10 mouse cellular contexts compared by ENCODE assay signal in genomic region chr6:30432461-30433192, GRCm38 (mm10). TPM values are rescaled to one million over a fixed set of nuclear protein-coding genes. Genes with fewer than 3 reads are reported as not detected.
DNase-seq lines count a peak whose midpoint lies in the region; ATAC-seq and TF ChIP-seq lines count a peak whose summit lies in the region.
"Had no signal": no experiment of that assay in that cellular context is flagged by ENCODE, and none has a peak within 500 bp of the region (broad histone marks: within the 10 kb centered on the region; RNA-seq: fewer than 3 reads in every experiment).

No protein-coding gene starts in this region.

- H3K4me1 ChIP-seq in heart, embryonic 14.5 days (ENCODE audit: control insufficient read depth in 2 of 2, insufficient read depth in 2 of 2, low read length in 2 of 2) = peaks cover 2 to 23% of the 10 kb centered on the region in 2 experiments; a peak in 3 of 4 replicates
- H3K4me1 ChIP-seq in neural tube, embryonic 11.5 days (ENCODE audit: control insufficient read depth, insufficient read depth, low read length) = no peaks in the 10 kb centered on the region
- peaks cover 4% of the 10 kb centered on the region; the same call in 1 of the 2 replicates for H3K4me1 ChIP-seq in embryonic facial prominence, embryonic 14.5 days (ENCODE audit: control insufficient read depth, insufficient read depth, low read length)

- H3K4me2 ChIP-seq in heart, embryonic 14.5 days (ENCODE audit: low read length) = no peak overlapping the region
- H3K4me2 ChIP-seq in neural tube, embryonic 11.5 days (ENCODE audit: low read depth) = no peak overlapping the region
- H3K4me2 ChIP-seq in embryonic facial prominence, embryonic 14.5 days (ENCODE audit: low read depth, low read length) = no peak overlapping the region

- 0 out of 2 replicates have a peak, but pooled peaks cover 5% of the 10 kb centered on the region for H3K36me3 ChIP-seq in heart, embryonic 14.5 days (ENCODE audit: control insufficient read depth, insufficient read depth, low read length)
- no peaks in the 10 kb centered on the region for H3K36me3 ChIP-seq in neural tube, embryonic 11.5 days (ENCODE audit: control insufficient read depth, insufficient read depth, low read length)
- peaks cover 6% of the 10 kb centered on the region; the same call in 1 of the 2 replicates for H3K36me3 ChIP-seq in embryonic facial prominence, embryonic 14.5 days (ENCODE audit: control insufficient read depth, insufficient read depth, low read length)

- no peak overlapping the region for H3K4me3 ChIP-seq in heart, embryonic 14.5 days (ENCODE audit: control insufficient read depth in 1 of 2, insufficient read depth in 1 of 2, low read depth in 1 of 2, low read length in 2 of 2)
- no peak overlapping the region for H3K4me3 ChIP-seq in neural tube, embryonic 11.5 days (ENCODE audit: low read depth, low read length)
- no peak overlapping the region for H3K4me3 ChIP-seq in embryonic facial prominence, embryonic 14.5 days (ENCODE audit: low read depth, low read length)
- no peak overlapping the region for H3K4me3 ChIP-seq in left cerebral cortex, adult 2 months

- no peaks in the 10 kb centered on the region for H3K27me3 ChIP-seq in heart, embryonic 14.5 days (ENCODE audit: control insufficient read depth, insufficient read depth, low read length)
- no peaks in the 10 kb centered on the region for H3K27me3 ChIP-seq in neural tube, embryonic 11.5 days (ENCODE audit: control insufficient read depth, insufficient read depth, low read length)
- no peaks in the 10 kb centered on the region for H3K27me3 ChIP-seq in embryonic facial prominence, embryonic 14.5 days (replicated peaks; ENCODE audit: control insufficient read depth, insufficient read depth, low read length)

- intact Hi-C loops in heart, postnatal 10 days (cut with DNase I) = no loop called here
- intact Hi-C loops in left cerebral cortex, adult 2 months (cut with DNase I) = no loop called here

- DNase-seq in heart, postnatal 10 days = no peak
- no peak for DNase-seq in neural tube, embryonic 11.5 days (ENCODE audit: low spot score)
- no peak for DNase-seq in neural tube, embryonic 10.5 days (ENCODE audit: extremely low spot score, low spot score)
- peak; percentile 49 for DNase-seq in embryonic facial prominence, embryonic 14.5 days (ENCODE audit: low spot score)
- no peak for DNase-seq in urinary bladder, adult 2 months (ENCODE audit: low spot score)
- DNase-seq in left cerebral cortex, adult 2 months (ENCODE audit: extremely low spot score in 1 of 2, low spot score in 2 of 2) = no peak
- DNase-seq: gastrocnemius, postnatal 10 days had no signal

- no peak for TF ChIP-seq CTCF in left cerebral cortex, adult 2 months (IDR thresholded peaks at IDR 0.05)

- H3K9me3 ChIP-seq in heart, embryonic 14.5 days (ENCODE audit: control insufficient read depth, low read length) = no peaks in the 10 kb centered on the region
- H3K9me3 ChIP-seq in neural tube, embryonic 11.5 days (ENCODE audit: control insufficient read depth, low read length) = no peaks in the 10 kb centered on the region
- H3K9me3 ChIP-seq in embryonic facial prominence, embryonic 14.5 days (ENCODE audit: control insufficient read depth, low read length) = no peaks in the 10 kb centered on the region

- peak overlapping the region; percentile 46 to 69 for H3K27ac ChIP-seq in heart, embryonic 14.5 days (replicated peaks in 1 of 2; ENCODE audit: control insufficient read depth in 1 of 2, insufficient read depth in 1 of 2, low read depth in 2 of 2, low read length in 2 of 2)
- 0 out of 2 replicates have a peak overlapping the region, but pooled peaks have one; percentile 34 for H3K27ac ChIP-seq in neural tube, embryonic 11.5 days (ENCODE audit: low read depth, low read length)
- peak overlapping the region; percentile 68 for H3K27ac ChIP-seq in embryonic facial prominence, embryonic 14.5 days (replicated peaks; ENCODE audit: low read depth, low read length)
- no peak overlapping the region for H3K27ac ChIP-seq in left cerebral cortex, adult 2 months
- H3K27ac ChIP-seq: hindbrain, postnatal 0 days; macrophage had no signal

- WGBS in heart, embryonic 14.5 days = 39% methylated on average over 3 of the region's 3 CpGs
- WGBS in neural tube, embryonic 11.5 days = 69% methylated on average over 3 of the region's 3 CpGs
- WGBS in embryonic facial prominence, embryonic 14.5 days = 43% methylated on average over 3 of the region's 3 CpGs

- no peak overlapping the region for H3K9ac ChIP-seq in heart, embryonic 14.5 days (ENCODE audit: low read length)
- no peak overlapping the region for H3K9ac ChIP-seq in neural tube, embryonic 11.5 days (ENCODE audit: low read length)
- no peak overlapping the region for H3K9ac ChIP-seq in embryonic facial prominence, embryonic 14.5 days (ENCODE audit: low read depth, low read length)

- no peak for ATAC-seq in heart, embryonic 14.5 days (ENCODE audit: insufficient number of reproducible peaks, insufficient read depth, low FRiP score, low read depth)
- ATAC-seq in neural tube, embryonic 11.5 days (ENCODE audit: insufficient read depth, low FRiP score, low TSS enrichment) = no peak
- ATAC-seq in embryonic facial prominence, embryonic 14.5 days (ENCODE audit: low read depth) = no peak
- ATAC-seq: hindbrain, postnatal 0 days had no signal

RNA-seq across cellular contexts. Expression of gene Klhdc10, which starts 31.0 kb away (rescaled TPM):
- 22.5 and 24.5 TPM in 2 replicates for polyA plus RNA-seq in heart, embryonic 14.5 days (2014; fragmentation: Nextera tagmentation; extraction: Ambion mirVana)
- total RNA-seq in heart, postnatal 10 days (2021) = 10 to 100 TPM; 68.3 to 70.4 TPM
- 33.9 and 38.8 TPM in 2 replicates for polyA plus RNA-seq in neural tube, embryonic 11.5 days (2014; fragmentation: Nextera tagmentation; extraction: Ambion mirVana)
- 43.7 and 44.7 TPM in 2 replicates for polyA plus RNA-seq in embryonic facial prominence, embryonic 14.5 days (2014; fragmentation: Nextera tagmentation; extraction: Ambion mirVana)
- polyA plus RNA-seq in urinary bladder, adult 2 months (2012; rRNA removed) = 22.8 and 23.3 TPM in 2 replicates
- total RNA-seq in left cerebral cortex, adult 2 months (2021) = 10 to 100 TPM; 87.2 to 91.9 TPM

RNA-seq across cellular contexts. Expression of gene Zc3hc1, which starts 41.8 kb away (rescaled TPM):
- polyA plus RNA-seq in heart, embryonic 14.5 days (2014; fragmentation: Nextera tagmentation; extraction: Ambion mirVana) = 40.7 and 44.7 TPM in 2 replicates
- total RNA-seq in heart, postnatal 10 days (2021) = 10 to 100 TPM; 17.2 to 21.9 TPM
- 72.3 and 73.7 TPM in 2 replicates for polyA plus RNA-seq in neural tube, embryonic 11.5 days (2014; fragmentation: Nextera tagmentation; extraction: Ambion mirVana)
- polyA plus RNA-seq in embryonic facial prominence, embryonic 14.5 days (2014; fragmentation: Nextera tagmentation; extraction: Ambion mirVana) = 52.8 and 60.5 TPM in 2 replicates
- polyA plus RNA-seq in urinary bladder, adult 2 months (2012; rRNA removed) = 13.9 and 14.7 TPM in 2 replicates
- 10 to 100 TPM; 23.6 to 28.7 TPM for total RNA-seq in left cerebral cortex, adult 2 months (2021)
